Mouse (Mus musculus) liver, adult 2 months (tissue): Measurements from ENCODE around the gene Nox4. TPM values are rescaled to one million over a fixed set of nuclear protein-coding genes. Genes with fewer than 3 reads are reported as not detected.
A peak's percentile ranks its signal among the peaks of the same experiment; 100 is the strongest.

ENCODE experiments used
- DNase-seq: peaks from one replicate; pipeline ENCODE4 v3.0.0-alpha.2; 2011; ENCODE audit warnings: low read depth, low spot score; ENCODE audit errors: extremely low read depth
- H3K27ac ChIP-seq: fragments of 200-500 bp; replicated peaks from 2 replicates; pipeline ENCODE4 v1.5.1; 2012; ENCODE audit warnings: low read depth, mild to moderate bottlenecking, control low read depth, inconsistent platforms, low read length; ENCODE audit not compliant: insufficient read depth
- H3K27me3 ChIP-seq: fragments of 200-500 bp; 2 replicates; pipeline ENCODE4 v1.6.1; 2012; ENCODE audit warnings: mild to moderate bottlenecking, moderate library complexity, low read length, inconsistent platforms; ENCODE audit not compliant: control insufficient read depth, insufficient read depth
- H3K36me3 ChIP-seq: fragments of 200-500 bp; 2 replicates; pipeline ENCODE4 v1.6.1; 2012; ENCODE audit warnings: low read length, inconsistent platforms; ENCODE audit not compliant: control insufficient read depth, insufficient read depth
- H3K4me1 ChIP-seq: fragments of 200-500 bp; 2 replicates; pipeline ENCODE4 v1.6.1; 2011; ENCODE audit warnings: low read length; ENCODE audit not compliant: control insufficient read depth, insufficient read depth
- H3K4me3 ChIP-seq: fragments of 200-500 bp; 2 replicates; pipeline ENCODE4 v1.5.1; 2011; ENCODE audit warnings: low read depth, mild to moderate bottlenecking, control low read depth, low read length, moderate library complexity; ENCODE audit not compliant: insufficient read depth
- H3K79me2 ChIP-seq: fragments of 200-500 bp; 2 replicates; pipeline ENCODE4 v1.6.1; 2012; ENCODE audit warnings: inconsistent platforms, mild to moderate bottlenecking, low read length, moderate library complexity; ENCODE audit not compliant: control insufficient read depth, insufficient read depth
- H3K9ac ChIP-seq: fragments of 200-500 bp; 2 replicates; pipeline ENCODE4 v1.6.1; 2012; ENCODE audit warnings: low read depth, mild to moderate bottlenecking, control low read depth, inconsistent platforms, low read length
- CTCF ChIP-seq: fragments of 200-500 bp; IDR thresholded peaks from 2 replicates; pipeline ENCODE4 v1.5.1; 2011; ENCODE audit warnings: low read depth, low read length, control low read depth
- POLR2A ChIP-seq: fragments of 200-500 bp; IDR thresholded peaks from 2 replicates; pipeline ENCODE4 v1.6.1; 2011; ENCODE audit warnings: low read length, control low read depth; ENCODE audit not compliant: insufficient read depth; ENCODE audit errors: extremely low read depth
- WGBS: fragments of 180-500 bp; shearing (Covaris S2); methylation state at CpG from one replicate; pipeline ENCODE4 v1.1.7; 2018; 5-methylcytosine and 5-hydroxymethylcytosine counted together
- polyA plus RNA-seq: library from polyadenylated mRNA; depleted of rRNA; stranded (reverse); fragments of >200 nt; gene quantifications from 2 replicates; pipeline ENCODE4 v1.2.3, GENCODE M21; 2012
- total RNA-seq: library from RNA; depleted of rRNA; stranded (reverse); fragments of >200 nt; gene quantifications from 2 replicates; pipeline ENCODE4 v1.2.3, GENCODE M21; 2014

Gene Nox4
- total and polyA plus RNA-seq, 2 experiments, result 1.2 to 5.0 TPM

- no peaks in the 10 kb centered on the region for H3K27me3 ChIP-seq
- H3K4me1 ChIP-seq, result no peaks in the 10 kb centered on the region; the same call in 1 of the 2 replicates
- no peak for TF ChIP-seq CTCF
- TF ChIP-seq POLR2A, result no peak
- peak overlapping the region; percentile 31; the same call in 1 of the 2 replicates for H3K27ac ChIP-seq
- peak; percentile 86 for DNase-seq
- no peaks in the 10 kb centered on the region for H3K79me2 ChIP-seq
- H3K9ac ChIP-seq, result no peak overlapping the region
- H3K4me3 ChIP-seq, result no peak overlapping the region
- 14% methylated on average over 1 of the region's 1 CpGs for WGBS
- H3K36me3 ChIP-seq, result peaks cover 3% of the 10 kb centered on the region
These were observed 2.0 kb downstream of the Nox4 start for GRCm38 (mm10) chr7:87247926-87248325.

DNA sequence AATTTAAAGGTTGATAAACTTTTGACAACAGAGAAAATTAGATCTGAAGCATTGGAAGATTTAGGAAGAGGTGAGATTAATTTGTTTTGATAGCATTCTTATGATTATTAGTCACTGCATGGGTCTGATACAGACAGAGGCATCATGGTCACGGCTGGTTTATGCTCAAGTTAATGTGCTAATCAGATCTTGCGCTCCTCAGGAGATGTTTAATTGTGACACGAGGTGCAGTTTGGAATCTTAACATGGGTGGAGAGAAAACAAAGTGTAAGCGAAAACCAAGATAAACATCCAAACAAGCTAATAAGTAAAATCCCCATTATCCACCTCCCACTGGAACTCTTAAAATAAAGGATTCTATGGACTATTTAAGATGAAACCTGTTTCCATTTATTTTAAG lies 6.2 kb downstream of the Nox4 start:
- peaks cover 3% of the 10 kb centered on the region for H3K36me3 ChIP-seq
- no peak overlapping the region for H3K9ac ChIP-seq
- H3K79me2 ChIP-seq, result no peaks in the 10 kb centered on the region
- H3K4me1 ChIP-seq, result no peaks in the 10 kb centered on the region; the same call in 1 of the 2 replicates
- no peaks in the 10 kb centered on the region for H3K27me3 ChIP-seq
- no peak overlapping the region for H3K4me3 ChIP-seq
- DNase-seq, result no peak
- H3K27ac ChIP-seq, result no peak overlapping the region
- TF ChIP-seq POLR2A (no peak), CTCF (no peak)
- WGBS, result 71% methylated on average over 4 of the region's 4 CpGs

GRCm38 (mm10) chr7:87277225-87277624 lies 31.3 kb downstream of the Nox4 start:
- H3K79me2 ChIP-seq, result no peaks in the 10 kb centered on the region
- H3K27me3 ChIP-seq, result no peaks in the 10 kb centered on the region
- TF ChIP-seq POLR2A, result no peak
- TF ChIP-seq CTCF, result peak; percentile 49
- H3K4me1 ChIP-seq, result no peaks in the 10 kb centered on the region
- no peak overlapping the region for H3K9ac ChIP-seq
- H3K27ac ChIP-seq, result no peak overlapping the region
- no peaks in the 10 kb centered on the region for H3K36me3 ChIP-seq
- WGBS, result 0% methylated on average over 1 of the region's 1 CpGs
- no peak overlapping the region for H3K4me3 ChIP-seq
- peak; percentile 60 for DNase-seq

- Histone ChIP-seq H3K4me1 (no peaks in the 10 kb centered on the region), H3K9ac (no peak overlapping the region), H3K36me3 (peaks cover 3% of the 10 kb centered on the region), H3K79me2 (no peaks in the 10 kb centered on the region), H3K27me3 (no peaks in the 10 kb centered on the region), H3K27ac (no peak overlapping the region), H3K4me3 (no peak overlapping the region)
- DNase-seq, result no peak
- TF ChIP-seq POLR2A (no peak), CTCF (no peak)
- 79% methylated on average over 1 of the region's 1 CpGs for WGBS
These were observed 57.9 kb downstream of the Nox4 start for GRCm38 (mm10) chr7:87303726-87304315.

DNA sequence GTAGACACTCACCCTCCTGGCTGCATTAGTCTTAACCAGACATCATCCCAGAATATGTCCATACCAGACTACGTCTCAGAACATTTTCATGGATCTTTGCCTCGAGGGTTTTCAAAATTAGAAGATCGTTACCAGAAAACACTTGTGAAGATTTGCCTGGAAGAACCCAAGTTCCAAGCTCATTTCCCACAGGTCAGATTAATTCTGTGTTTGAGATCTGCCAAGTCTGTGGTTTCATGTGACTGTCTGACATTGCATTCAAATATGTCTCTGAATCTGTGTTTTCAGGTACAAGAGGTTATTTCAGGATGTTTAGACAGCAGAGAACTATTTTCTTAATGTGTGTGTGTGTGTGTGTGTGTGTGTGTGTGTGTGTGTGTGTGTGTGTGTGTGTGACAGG lies 75.7 kb downstream of the Nox4 start:
- Histone ChIP-seq H3K4me1 (no peaks in the 10 kb centered on the region), H3K27ac (no peak overlapping the region), H3K79me2 (no peaks in the 10 kb centered on the region), H3K27me3 (no peaks in the 10 kb centered on the region), H3K4me3 (no peak overlapping the region), H3K36me3 (peaks cover 7% of the 10 kb centered on the region), H3K9ac (no peak overlapping the region)
- 77% methylated on average over 3 of the region's 3 CpGs for WGBS
- no peak for TF ChIP-seq CTCF
- TF ChIP-seq POLR2A, result no peak
- no peak for DNase-seq

DNA sequence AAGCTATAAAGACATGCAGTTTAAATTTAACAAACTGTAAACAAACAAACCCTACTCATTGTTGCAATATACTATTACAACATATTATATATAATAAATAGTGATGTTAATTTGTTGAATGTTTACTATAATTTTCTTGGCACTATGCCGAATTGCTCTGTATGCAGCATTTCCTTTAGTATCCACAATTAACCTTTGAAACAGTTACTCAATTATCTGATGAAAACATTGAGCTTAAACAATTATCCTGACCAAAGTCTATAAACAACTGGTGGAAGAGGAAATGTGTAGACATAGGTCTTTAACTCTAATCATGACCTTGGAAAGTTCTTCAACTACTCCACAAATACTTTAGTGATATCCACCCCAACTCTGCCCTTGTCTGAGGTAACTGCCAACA lies 76.2 kb downstream of the Nox4 start:
- Histone ChIP-seq H3K4me1 (no peaks in the 10 kb centered on the region), H3K27me3 (no peaks in the 10 kb centered on the region)
- no peak for TF ChIP-seq POLR2A
- TF ChIP-seq CTCF, result no peak

More for the DNA sequence above, 76.2 kb downstream of the Nox4 start:
- 65% methylated on average over 1 of the region's 1 CpGs for WGBS
- Histone ChIP-seq H3K27ac (no peak overlapping the region), H3K36me3 (peaks cover 7% of the 10 kb centered on the region), H3K9ac (no peak overlapping the region), H3K79me2 (no peaks in the 10 kb centered on the region), H3K4me3 (no peak overlapping the region)
- DNase-seq, result no peak
